Mouse (Mus musculus) testis, adult 2 months (tissue): ENCODE results near the gene Kctd10.

Experiments
- CTCF ChIP-seq: fragments of 200-500 bp; IDR thresholded peaks from 2 replicates; pipeline ENCODE4 v1.5.1; 2012; ENCODE audit warnings: low read depth, mild to moderate bottlenecking, inconsistent platforms, low read length, moderate library complexity; ENCODE audit not compliant: control insufficient read depth, insufficient read depth, insufficient replicate concordance
- POLR2A ChIP-seq: fragments of 200-500 bp; IDR thresholded peaks from 2 replicates; pipeline ENCODE4 v1.6.1; 2012; ENCODE audit warnings: low read depth, mild to moderate bottlenecking, inconsistent platforms, low read length, moderate library complexity; ENCODE audit not compliant: control insufficient read depth

DNA sequence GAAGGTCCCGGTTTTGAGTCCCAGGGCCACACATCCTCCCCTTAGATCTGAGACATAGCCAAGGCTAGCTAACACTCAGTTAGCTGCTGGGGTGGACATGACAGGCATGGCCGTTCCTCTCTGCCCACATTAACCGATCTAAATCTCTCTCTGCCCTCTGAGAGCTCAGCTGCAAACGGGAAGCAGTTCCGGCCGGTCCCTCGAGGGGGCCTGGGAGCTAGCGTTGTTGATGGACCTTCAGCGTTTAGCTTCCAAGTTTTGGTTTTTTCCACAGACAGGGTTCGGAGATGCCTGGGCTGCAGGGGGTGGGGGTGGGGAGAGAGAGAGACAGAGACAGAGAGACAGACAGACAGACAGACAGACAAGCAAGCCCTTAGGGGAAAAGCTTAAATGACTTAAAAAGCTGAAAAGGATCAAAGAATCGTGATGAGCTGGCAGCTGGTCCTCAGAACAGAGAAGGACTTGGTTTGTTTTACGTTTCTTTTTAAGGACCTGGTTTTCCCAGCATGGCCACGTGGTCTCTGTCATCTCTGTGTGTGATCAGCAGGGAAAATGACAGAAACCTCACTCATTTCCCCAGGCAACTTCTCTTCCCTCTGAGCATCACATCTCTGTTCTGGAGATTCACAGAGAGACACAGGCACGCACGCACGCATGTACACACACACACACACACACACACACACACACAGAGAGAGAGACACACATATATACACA lies 56.4 kb downstream of the Kctd10 start:
- peak; percentile 50; the same call in 1 of the 2 replicates for TF ChIP-seq CTCF
- no peak for TF ChIP-seq POLR2A
